Mouse (Mus musculus) G1E (cell line): Measurements from ENCODE around the gene Pla2g1b. TPM values are rescaled to one million over a fixed set of nuclear protein-coding genes. Genes with fewer than 3 reads are reported as not detected.

ENCODE experiments used
- ATAC-seq: 2 replicates; pipeline ENCODE4 v1.8.0; 2016; ENCODE audit warnings: mild to moderate bottlenecking; ENCODE audit not compliant: insufficient number of reproducible peaks, poor library complexity, low FRiP score, severe bottlenecking; ENCODE audit errors: extremely low read depth
- DNase-seq: peaks from one replicate; pipeline ENCODE4 v3.0.0; 2012; ENCODE audit warnings: low spot score
- H3K27me3 ChIP-seq: 2 replicates; pipeline ENCODE4 v1.6.1; 2012; ENCODE audit warnings: mild to moderate bottlenecking, low read length, inconsistent platforms; ENCODE audit not compliant: insufficient read depth
- H3K36me3 ChIP-seq: replicated peaks from 2 replicates; pipeline ENCODE3; 2012; ENCODE audit warnings: mild to moderate bottlenecking, inconsistent platforms
- H3K4me1 ChIP-seq: 2 replicates; pipeline ENCODE4 v1.6.1; 2012; ENCODE audit warnings: low read depth, low read length, inconsistent platforms, mixed read lengths; ENCODE audit not compliant: insufficient read depth
- H3K4me3 ChIP-seq: 2 replicates; pipeline ENCODE4 v1.5.1; 2012; ENCODE audit warnings: low read depth, mild to moderate bottlenecking, inconsistent platforms, low read length, moderate library complexity, mixed read lengths
- H3K9me3 ChIP-seq: replicated peaks from 2 replicates; pipeline ENCODE4 v1.6.1; 2012; ENCODE audit warnings: inconsistent platforms
- CTCF ChIP-seq: IDR thresholded peaks from 2 replicates; pipeline ENCODE4 v1.5.1; 2012; ENCODE audit warnings: low read depth, low read length, inconsistent platforms, mixed read lengths
- GATA1 ChIP-seq: IDR thresholded peaks from 2 replicates; pipeline ENCODE4 v1.6.1; 2012; ENCODE audit warnings: borderline replicate concordance, low read length, inconsistent platforms, mixed read lengths
- GATA2 ChIP-seq: IDR thresholded peaks from 2 replicates; pipeline ENCODE4 v1.6.1; 2012; ENCODE audit warnings: low read depth, low read length, inconsistent platforms, borderline replicate concordance
- POLR2AphosphoS5 ChIP-seq: IDR thresholded peaks from 2 replicates; pipeline ENCODE4 v1.6.1; 2012; ENCODE audit warnings: low read depth, low read length, inconsistent platforms; ENCODE audit not compliant: insufficient replicate concordance
- TAL1 ChIP-seq: conservative IDR thresholded peaks from 2 replicates; pipeline ENCODE4 v1.6.1; 2012; ENCODE audit warnings: low read depth, low read length, inconsistent platforms, mixed read lengths
- polyA plus RNA-seq: library from polyadenylated mRNA; stranded (reverse); fragments of >175 nt; gene quantifications from 2 replicates; pipeline ENCODE4 v1.2.3, GENCODE M21; 2012
- total RNA-seq, 2 experiments: library from RNA; stranded (forward) in 1 of 2; stranded (reverse) in 1 of 2; fragments of 200-1000 nt in 1 of 2; fragments of >200 nt in 1 of 2; fragmentation: Nextera tagmentation in 1 of 2; gene quantifications; 2 replicates each; pipeline ENCODE4 v1.2.3; 2014 to 2017

Pla2g1b gene
- total RNA-seq (2014; fragmentation: Nextera tagmentation) (not detected in 2 replicates), total RNA-seq (2017) (not detected in 2 replicates), polyA plus RNA-seq (0.18 TPM in 1 of 2 replicates, not detected in the other)

DNA sequence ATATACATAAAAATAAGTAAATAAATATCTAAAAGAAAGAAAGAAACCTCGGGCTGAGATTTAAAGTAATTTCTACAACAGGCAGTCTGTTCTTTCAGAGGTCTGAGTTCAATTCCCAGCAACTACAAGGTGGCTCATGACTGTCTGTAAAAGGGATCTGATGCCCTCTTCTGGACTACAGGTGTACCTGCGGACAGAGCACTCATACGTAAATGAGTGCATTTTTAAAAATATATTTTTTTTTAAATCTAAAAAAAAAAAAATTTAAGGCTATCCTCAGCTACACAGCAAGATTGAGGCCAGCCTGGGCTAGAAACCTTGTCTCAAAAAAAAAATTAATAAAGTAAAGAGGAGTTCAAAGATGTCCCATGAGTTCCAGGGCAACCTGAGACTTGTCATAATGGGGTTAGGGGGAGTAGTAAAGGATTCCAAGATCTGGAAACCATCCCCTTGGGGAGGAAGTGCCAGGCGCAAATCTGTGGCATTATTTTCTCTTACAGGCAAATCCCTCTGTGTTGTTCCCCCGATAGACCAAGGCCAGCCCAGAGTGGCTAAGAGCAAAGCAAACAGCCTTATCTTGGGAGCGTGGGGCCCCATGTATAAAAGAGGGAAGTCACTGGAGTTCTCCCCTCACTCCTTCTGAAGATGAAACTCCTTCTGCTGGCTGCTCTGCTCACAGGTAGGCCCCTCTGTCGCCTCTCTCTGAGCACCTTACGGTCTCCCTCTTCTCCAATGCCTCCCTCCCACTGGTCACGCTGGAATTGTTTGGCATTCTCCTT is at the start of gene Pla2g1b:
Gene Pla2g1b, plus strand, starts transcription at position 621 of the 779 bp plus-strand sequence.
- Histone ChIP-seq H3K9me3 (no peaks in the 10 kb centered on the region), H3K36me3 (no peaks in the 10 kb centered on the region), H3K4me3 (no peak within 1 kb of the TSS), H3K4me1 (peaks cover 6% of the 10 kb centered on the region), H3K27me3 (peaks cover 34% of the 10 kb centered on the region)
- ATAC-seq (no peak), DNase-seq (no peak)
- no peak for TF ChIP-seq GATA1
- TF ChIP-seq POLR2AphosphoS5 = no peak
- no peak for TF ChIP-seq CTCF
- TF ChIP-seq GATA2 = no peak
- TF ChIP-seq TAL1 = no peak

- Histone ChIP-seq H3K36me3 (no peaks in the 10 kb centered on the region), H3K27me3 (peaks cover 38% of the 10 kb centered on the region), H3K4me3 (no peak overlapping the region), H3K4me1 (no peaks in the 10 kb centered on the region), H3K9me3 (peaks cover 9% of the 10 kb centered on the region)
- no peak for DNase-seq
- no peak for ATAC-seq
- no peak for TF ChIP-seq GATA1
Measured at GRCm38 (mm10) chr5:115428831-115429358, 37.2 kb upstream of the Pla2g1b start.

- DNase-seq = no peak
- Histone ChIP-seq H3K4me3 (no peak within 1 kb of the TSS), H3K27me3 (peaks cover 41% of the 10 kb centered on the region), H3K36me3 (no peaks in the 10 kb centered on the region), H3K4me1 (no peaks in the 10 kb centered on the region), H3K9me3 (peaks cover 9% of the 10 kb centered on the region)
- TF ChIP-seq POLR2AphosphoS5 (no peak), CTCF (no peak), GATA2 (no peak), GATA1 (no peak)
- no peak for ATAC-seq
Measured at GRCm38 (mm10) chr5:115429359-115430186, 36.5 kb upstream of the Pla2g1b start, which contains the start of gene Msi1. Gene Msi1, plus strand, starts transcription at chr5:115429599.

DNA sequence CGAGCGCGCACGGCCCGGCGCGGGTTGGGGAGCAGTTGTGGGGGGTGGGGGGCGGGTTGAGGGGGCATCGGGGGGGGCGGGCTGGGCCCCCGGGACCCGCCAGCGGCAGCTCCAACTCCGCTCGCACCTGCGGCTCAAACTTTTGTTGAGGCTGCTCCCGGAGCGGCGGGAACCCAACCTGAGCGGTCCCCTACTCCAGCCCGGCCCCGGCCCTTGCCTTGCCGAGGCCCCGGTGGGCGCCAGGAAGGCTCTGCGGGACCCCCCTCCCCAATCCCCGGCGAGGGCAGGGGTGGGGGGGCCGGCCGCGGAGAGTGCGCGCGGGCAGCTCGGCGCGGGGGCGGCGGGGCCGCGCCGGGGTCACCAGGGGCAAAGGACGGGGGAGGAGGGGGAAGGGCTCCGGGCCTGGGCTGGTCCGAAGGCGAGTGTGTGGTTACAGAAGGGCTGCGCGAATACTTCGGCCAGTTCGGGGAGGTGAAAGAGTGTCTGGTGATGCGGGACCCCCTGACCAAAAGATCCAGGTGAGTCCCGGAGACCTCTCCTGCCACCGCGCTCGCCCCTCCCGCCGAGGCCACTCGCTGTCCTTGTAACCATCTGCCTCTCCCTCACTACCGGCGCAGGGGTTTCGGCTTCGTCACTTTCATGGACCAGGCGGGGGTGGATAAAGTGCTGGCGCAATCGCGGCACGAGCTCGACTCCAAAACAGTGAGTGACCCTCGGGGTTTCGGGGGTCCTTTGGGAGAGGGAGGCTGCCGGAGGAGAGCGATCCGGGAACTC is 35.7 kb upstream of the Pla2g1b start:
- Histone ChIP-seq H3K4me3 (no peak overlapping the region), H3K36me3 (no peaks in the 10 kb centered on the region), H3K4me1 (no peaks in the 10 kb centered on the region), H3K9me3 (peaks cover 9% of the 10 kb centered on the region), H3K27me3 (peaks cover 48% of the 10 kb centered on the region)
- ATAC-seq (no peak), DNase-seq (no peak)
- TF ChIP-seq GATA1 (no peak), POLR2AphosphoS5 (no peak), GATA2 (no peak), TAL1 (no peak), CTCF (no peak)

- Histone ChIP-seq H3K4me1 (no peaks in the 10 kb centered on the region), H3K9me3 (peaks cover 9% of the 10 kb centered on the region), H3K27me3 (peaks cover 57% of the 10 kb centered on the region), H3K36me3 (no peaks in the 10 kb centered on the region), H3K4me3 (no peak overlapping the region)
- no peak for ATAC-seq
- no peak for TF ChIP-seq CTCF
- no peak for TF ChIP-seq POLR2AphosphoS5
- no peak for TF ChIP-seq TAL1
- TF ChIP-seq GATA1 = no peak
- no peak for TF ChIP-seq GATA2
- DNase-seq = no peak
Measured at GRCm38 (mm10) chr5:115431061-115431897, 34.8 kb upstream of the Pla2g1b start.
